Mouse (Mus musculus) stomach, postnatal 0 days (tissue): ENCODE results near the gene 1810009J06Rik. TPM values are rescaled to one million over a fixed set of nuclear protein-coding genes. Genes with fewer than 3 reads are reported as not detected.
"Not testable (repeated sequence)": the region's sequence is repeated elsewhere in the genome, so short reads cannot be mapped to it uniquely, and the experiment has no call there.

ENCODE experiments used
- ATAC-seq: fragments of 200-750 bp; cut with Nextera tagmentation; 2 replicates; pipeline ENCODE4 v1.8.0; 2017; ENCODE audit not compliant: low FRiP score, low TSS enrichment
- DNase-seq: peaks from one replicate; pipeline ENCODE4 v3.0.0-alpha.2; 2016; ENCODE audit warnings: low spot score
- H3K27ac ChIP-seq: fragments of 300-500 bp; sonication (generic); replicated peaks from 2 replicates; pipeline ENCODE4 v1.5.1; 2014; ENCODE audit warnings: mild to moderate bottlenecking, control low read depth
- H3K27me3 ChIP-seq: fragments of 300-500 bp; sonication (generic); 2 replicates; pipeline ENCODE4 v1.6.1; 2014; ENCODE audit warnings: low read length; ENCODE audit not compliant: control insufficient read depth, insufficient read depth
- H3K36me3 ChIP-seq: fragments of 300-500 bp; sonication (generic); 2 replicates; pipeline ENCODE4 v1.6.1; 2014; ENCODE audit warnings: low read length, mixed read lengths; ENCODE audit not compliant: control insufficient read depth, insufficient read depth
- H3K4me1 ChIP-seq: fragments of 300-500 bp; sonication (generic); replicated peaks from 2 replicates; pipeline ENCODE4 v1.6.1; 2014; ENCODE audit warnings: antibody characterized with exemption; ENCODE audit not compliant: control insufficient read depth, insufficient read depth
- H3K4me2 ChIP-seq: fragments of 300-500 bp; sonication (generic); replicated peaks from 2 replicates; pipeline ENCODE4 v1.6.1; 2014; ENCODE audit warnings: low read depth, mild to moderate bottlenecking, control low read depth, moderate library complexity
- H3K4me3 ChIP-seq: fragments of 300-500 bp; sonication (generic); 2 replicates; pipeline ENCODE4 v1.5.1; 2014; ENCODE audit warnings: low read depth, low read length, control low read depth
- H3K9ac ChIP-seq: fragments of 300-500 bp; sonication (generic); 2 replicates; pipeline ENCODE4 v1.6.1; 2014; ENCODE audit warnings: mild to moderate bottlenecking, low read length, control low read depth, mixed read lengths
- H3K9me3 ChIP-seq: fragments of 300-500 bp; sonication (generic); 2 replicates; pipeline ENCODE4 v1.6.1; 2016; ENCODE audit warnings: low read length; ENCODE audit not compliant: control insufficient read depth
- CTCF ChIP-seq: IDR thresholded peaks from 2 replicates; pipeline ENCODE4 v1.5.1; 2016; ENCODE audit warnings: antibody characterized with exemption, low read depth, mild to moderate bottlenecking, moderate library complexity
- EP300 ChIP-seq: optimal IDR thresholded peaks from 2 replicates; pipeline ENCODE3; 2016; ENCODE audit warnings: antibody characterized with exemption
- WGBS: fragments of 180-500 bp; shearing (Covaris S2); extraction: QIAGEN DNeasy Blood & Tissue Kit; methylation state at CpG from one replicate; pipeline ENCODE4 v1.1.7; 2014; 5-methylcytosine and 5-hydroxymethylcytosine counted together
- polyA plus RNA-seq: library from polyadenylated mRNA; unstranded; fragments of >200 nt; fragmentation: Nextera tagmentation; extraction: Ambion mirVana; gene quantifications from 2 replicates; pipeline ENCODE4 v1.2.1, GENCODE M21; 2015

Gene 1810009J06Rik
- polyA plus RNA-seq = 0.22 and 0.74 TPM in 2 replicates

- H3K27ac ChIP-seq, H3K4me1 ChIP-seq, DNase-seq, H3K27me3 ChIP-seq, H3K9ac ChIP-seq, H3K4me2 ChIP-seq, H3K36me3 ChIP-seq, H3K4me3 ChIP-seq, ATAC-seq, H3K9me3 ChIP-seq: not testable (repeated sequence)
- 90% methylated on average over 2 of the region's 2 CpGs for WGBS
These were observed at the start of gene 1810009J06Rik for GRCm38 (mm10) chr6:40964454-40964853. Gene 1810009J06Rik (plus strand): TSS chr6:40964754.

GRCm38 (mm10) chr6:40919954-40920353 is 44.6 kb upstream of the 1810009J06Rik start:
- no peak overlapping the region for H3K27ac ChIP-seq
- H3K4me3 ChIP-seq = no peak overlapping the region
- H3K27me3 ChIP-seq = no peaks in the 10 kb centered on the region
- WGBS = 77% methylated on average over 4 of the region's 4 CpGs
- no peaks in the 10 kb centered on the region for H3K4me1 ChIP-seq
- no peak overlapping the region for H3K4me2 ChIP-seq
- ATAC-seq = no peak
- no peaks in the 10 kb centered on the region for H3K9me3 ChIP-seq
- H3K36me3 ChIP-seq = no peaks in the 10 kb centered on the region
- DNase-seq = no peak
- TF ChIP-seq CTCF (no peak), EP300 (no peak)
- H3K9ac ChIP-seq = no peak overlapping the region

DNA sequence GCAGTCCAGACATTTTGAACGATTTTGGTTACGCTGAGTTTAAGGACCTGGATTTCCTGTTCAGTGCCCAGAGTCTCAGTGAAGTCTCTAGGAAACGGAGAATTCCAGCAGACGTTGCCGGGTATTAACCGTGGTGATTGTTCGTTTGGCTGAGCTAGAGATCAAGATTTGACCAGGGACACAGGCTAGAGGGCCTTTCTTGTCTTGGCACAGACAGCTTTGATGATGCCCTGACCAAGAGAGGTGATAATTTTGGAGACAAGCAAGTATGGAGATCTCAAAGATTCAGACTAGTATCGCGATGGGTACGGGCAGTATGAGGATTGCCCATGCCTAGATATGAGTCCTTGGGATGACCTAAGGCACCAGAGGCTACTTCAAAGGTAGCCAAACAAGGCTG is 24.1 kb upstream of the 1810009J06Rik start, which contains the start of gene 1700074P13Rik:
Gene 1700074P13Rik, minus strand, starts transcription at position 101 of the 400 bp plus-strand sequence.
- Histone ChIP-seq H3K4me1 (no peaks in the 10 kb centered on the region), H3K27ac (no peak within 1 kb of the TSS), H3K27me3 (no peaks in the 10 kb centered on the region), H3K9me3 (no peaks in the 10 kb centered on the region), H3K36me3 (no peaks in the 10 kb centered on the region), H3K4me2 (no peak within 1 kb of the TSS), H3K4me3 (no peak within 1 kb of the TSS), H3K9ac (no peak within 1 kb of the TSS)
- TF ChIP-seq EP300 = no peak
- TF ChIP-seq CTCF = no peak
- 95% methylated on average over 10 of the region's 10 CpGs for WGBS
- DNase-seq (no peak), ATAC-seq (no peak)

DNA sequence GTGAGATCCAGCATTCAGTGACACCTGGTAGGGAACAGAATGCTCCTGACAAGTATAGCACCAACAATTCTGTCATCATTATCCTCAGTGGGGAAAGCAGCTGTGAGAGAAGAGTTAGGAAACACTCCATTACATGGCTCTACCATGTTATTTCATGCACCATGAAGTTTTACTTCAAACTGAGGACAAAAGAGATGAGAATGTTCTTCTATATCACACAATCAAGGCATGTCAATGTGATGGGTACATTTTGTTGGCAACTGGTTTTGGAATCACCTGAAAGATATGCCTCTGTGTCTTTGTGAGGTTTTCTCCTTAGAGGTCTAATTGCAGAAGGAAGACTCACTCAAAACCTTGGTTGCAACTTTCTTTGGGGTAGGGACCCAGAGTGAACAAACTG is 12.8 kb upstream of the 1810009J06Rik start, which contains the start of gene Gm4744:
Gene Gm4744, minus strand, starts transcription at position 101 of the 400 bp plus-strand sequence.
- no peak for DNase-seq
- TF ChIP-seq EP300 (no peak), CTCF (no peak)
- no peak within 1 kb of the TSS for H3K27ac ChIP-seq
- no peak within 1 kb of the TSS for H3K9ac ChIP-seq
- H3K36me3 ChIP-seq = no peaks in the 10 kb centered on the region
- H3K27me3 ChIP-seq = no peaks in the 10 kb centered on the region
- H3K9me3 ChIP-seq = no peaks in the 10 kb centered on the region
- no peak within 1 kb of the TSS for H3K4me2 ChIP-seq
- no peak within 1 kb of the TSS for H3K4me3 ChIP-seq
- no peak for ATAC-seq
- H3K4me1 ChIP-seq = no peaks in the 10 kb centered on the region

- Histone ChIP-seq H3K27ac (no peak overlapping the region), H3K36me3 (no peaks in the 10 kb centered on the region), H3K9ac (no peak overlapping the region), H3K4me1 (no peaks in the 10 kb centered on the region), H3K27me3 (no peaks in the 10 kb centered on the region), H3K4me3 (no peak overlapping the region), H3K4me2 (no peak overlapping the region), H3K9me3 (no peaks in the 10 kb centered on the region)
- WGBS = 53% methylated on average over 2 of the region's 2 CpGs
- DNase-seq (no peak), ATAC-seq (no peak)
- no peak for TF ChIP-seq CTCF
- no peak for TF ChIP-seq EP300
These were observed 10.8 kb upstream of the 1810009J06Rik start for GRCm38 (mm10) chr6:40953716-40954115.

GRCm38 (mm10) chr6:40999379-40999778 is 34.8 kb downstream of the 1810009J06Rik start, which contains the start of gene Gm2663:
Gene Gm2663 (minus strand): TSS chr6:40999479.
- H3K36me3 ChIP-seq, H3K27ac ChIP-seq, H3K9ac ChIP-seq, H3K9me3 ChIP-seq, DNase-seq, H3K4me1 ChIP-seq, H3K4me2 ChIP-seq, H3K27me3 ChIP-seq, H3K4me3 ChIP-seq, ATAC-seq: not testable (repeated sequence)
